Mouse (Mus musculus): Measurements from ENCODE around the gene Gpr1.

DNA sequence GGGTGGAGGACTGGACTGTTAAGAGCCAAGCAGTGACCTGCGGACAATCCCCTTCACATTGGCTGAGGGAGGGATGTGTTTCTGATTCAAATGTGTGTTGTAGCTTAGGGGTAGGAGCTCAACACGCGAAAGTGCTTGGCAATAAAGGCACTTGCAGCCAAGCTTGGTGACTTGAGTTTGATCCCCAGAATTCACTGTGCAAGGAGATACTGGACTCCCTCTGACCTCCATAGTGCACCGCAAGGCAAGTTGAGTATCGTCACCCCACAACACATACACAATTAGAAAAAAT is 46.3 kb upstream of the Gpr1 start:
- TF ChIP-seq POLR2A (IDR thresholded peaks at IDR 0.05; ENCODE audit: insufficient read length, low read depth): no peak
- no peak for TF ChIP-seq MYOG (IDR thresholded peaks at IDR 0.05; ENCODE audit: control insufficient read depth in 1 of 3, insufficient read depth in 1 of 3, insufficient read length in 2 of 3, low read depth in 2 of 3)
- TF ChIP-seq MAX (IDR thresholded peaks at IDR 0.05; ENCODE audit: low read depth): no peak
- no peak for TF ChIP-seq TCF3 (IDR thresholded peaks at IDR 0.05; ENCODE audit: insufficient read length, low read depth)
